In genomic region chr4:107766182-107766581, GRCm38 (mm10) we compare ENCODE assay signal across 19 mouse cellular contexts. TPM values are rescaled to one million over a fixed set of nuclear protein-coding genes. Genes with fewer than 3 reads are reported as not detected.
A peak's percentile ranks its signal among the peaks of the same experiment; 100 is the strongest.
DNase-seq lines count a peak whose midpoint lies in the region; ATAC-seq and TF ChIP-seq lines count a peak whose summit lies in the region.
"Had no signal": no experiment of that assay in that cellular context is flagged by ENCODE, and none has a peak within 500 bp of the region (broad histone marks: within the 10 kb centered on the region; RNA-seq: fewer than 3 reads in every experiment).

No protein-coding gene starts in this region.

- H3K9ac ChIP-seq in forebrain, embryonic 15.5 days (replicated peaks): no peak overlapping the region
- no peak overlapping the region for H3K9ac ChIP-seq in forebrain, embryonic 13.5 days
- no peak overlapping the region for H3K9ac ChIP-seq in kidney, embryonic 15.5 days
- H3K9ac ChIP-seq in liver, postnatal 0 days (replicated peaks): no peak overlapping the region
- H3K9ac ChIP-seq: lung, embryonic 15.5 days; midbrain, embryonic 15.5 days had no signal

- TF ChIP-seq CTCF in liver, postnatal 0 days (IDR thresholded peaks at IDR 0.05; ENCODE audit: low read depth): no peak

- no peaks in the 10 kb centered on the region for H3K9me3 ChIP-seq in forebrain, embryonic 10.5 days
- no peaks in the 10 kb centered on the region for H3K9me3 ChIP-seq in forebrain, embryonic 15.5 days
- H3K9me3 ChIP-seq in forebrain, embryonic 13.5 days (replicated peaks): no peaks in the 10 kb centered on the region
- no peaks in the 10 kb centered on the region for H3K9me3 ChIP-seq in kidney, embryonic 15.5 days (replicated peaks)
- no peaks in the 10 kb centered on the region for H3K9me3 ChIP-seq in liver, postnatal 0 days (ENCODE audit: low read length)
- H3K9me3 ChIP-seq: lung, embryonic 15.5 days; midbrain, embryonic 15.5 days had no signal

- no peak for TF ChIP-seq EP300 in liver, postnatal 0 days (IDR thresholded peaks at IDR 0.05; ENCODE audit: low read depth)

- DNase-seq in forebrain, embryonic 10.5 days (ENCODE audit: extremely low spot score, low spot score): no peak
- peak; percentile 14 for DNase-seq in left cerebral cortex, adult 11 months (ENCODE audit: low spot score)
- no peak for DNase-seq in left cerebral cortex, postnatal 10 days (ENCODE audit: extremely low spot score in 1 of 2, low spot score in 2 of 2)
- peak; percentile 14 for DNase-seq in Muller cell, postnatal 12 days (ENCODE audit: inconsistent ontology term)
- DNase-seq in liver, postnatal 0 days: no peak
- DNase-seq: cerebellum, postnatal 14 days; heart, adult 18-20 months; kidney, adult 9 months; retina, postnatal 1 day; thymus, postnatal 36 days had no signal

- peaks cover 10% of the 10 kb centered on the region; the same call in 1 of the 2 replicates for H3K27me3 ChIP-seq in forebrain, embryonic 10.5 days (ENCODE audit: poor library complexity, severe bottlenecking)
- no peaks in the 10 kb centered on the region for H3K27me3 ChIP-seq in forebrain, embryonic 15.5 days
- H3K27me3 ChIP-seq in forebrain, embryonic 13.5 days: no peaks in the 10 kb centered on the region
- 0 out of 2 replicates have a peak, but pooled peaks cover 4% of the 10 kb centered on the region for H3K27me3 ChIP-seq in kidney, embryonic 15.5 days
- H3K27me3 ChIP-seq in liver, postnatal 0 days (ENCODE audit: insufficient read depth, low read length): no peaks in the 10 kb centered on the region
- H3K27me3 ChIP-seq: lung, embryonic 15.5 days; midbrain, embryonic 15.5 days had no signal

- ATAC-seq in forebrain, embryonic 15.5 days (replicated peaks): no peak
- peak; percentile 53; the same call in 1 of the 2 replicates for ATAC-seq in forebrain, embryonic 13.5 days
- ATAC-seq in kidney, embryonic 15.5 days (replicated peaks; ENCODE audit: low FRiP score): no peak
- no peak for ATAC-seq in liver, postnatal 0 days
- ATAC-seq: activated CD4-positive, CD25-positive, alpha-beta regulatory T cell, adult 4 months; inflammation-experienced regulatory T-cells, adult 6 months had no signal

- H3K36me3 ChIP-seq in forebrain, embryonic 10.5 days (replicated peaks): no peaks in the 10 kb centered on the region
- H3K36me3 ChIP-seq in forebrain, embryonic 15.5 days: no peaks in the 10 kb centered on the region
- H3K36me3 ChIP-seq in forebrain, embryonic 13.5 days (ENCODE audit: poor library complexity, severe bottlenecking): no peaks in the 10 kb centered on the region
- H3K36me3 ChIP-seq in kidney, embryonic 15.5 days: no peaks in the 10 kb centered on the region
- no peaks in the 10 kb centered on the region for H3K36me3 ChIP-seq in liver, postnatal 0 days (replicated peaks; ENCODE audit: insufficient read depth, low read length)
- H3K36me3 ChIP-seq: lung, embryonic 15.5 days; midbrain, embryonic 15.5 days had no signal

- 49% methylated on average over 5 of the region's 5 CpGs for WGBS in forebrain, embryonic 10.5 days
- 29% methylated on average over 5 of the region's 5 CpGs for WGBS in forebrain, embryonic 15.5 days
- WGBS in forebrain, embryonic 13.5 days: 28% methylated on average over 5 of the region's 5 CpGs
- WGBS in kidney, embryonic 15.5 days: 67% methylated on average over 5 of the region's 5 CpGs
- WGBS in liver, postnatal 0 days (ENCODE audit: insufficient replicate concordance): 77% methylated on average over 5 of the region's 5 CpGs

- intact Hi-C loops in left cerebral cortex, postnatal 10 days (cut with DNase I): no loop called here

- peaks cover 30% of the 10 kb centered on the region for H3K4me1 ChIP-seq in forebrain, embryonic 10.5 days
- H3K4me1 ChIP-seq in forebrain, embryonic 15.5 days: peaks cover 19% of the 10 kb centered on the region
- H3K4me1 ChIP-seq in forebrain, embryonic 13.5 days: peaks cover 22% of the 10 kb centered on the region
- H3K4me1 ChIP-seq in kidney, embryonic 15.5 days: no peaks in the 10 kb centered on the region
- H3K4me1 ChIP-seq in liver, postnatal 0 days (ENCODE audit: insufficient read depth): no peaks in the 10 kb centered on the region
- H3K4me1 ChIP-seq: lung, embryonic 15.5 days; midbrain, embryonic 15.5 days had no signal

- peak overlapping the region; percentile 79 for H3K27ac ChIP-seq in forebrain, embryonic 10.5 days
- no peak overlapping the region for H3K27ac ChIP-seq in forebrain, embryonic 15.5 days (replicated peaks)
- 0 out of 2 replicates have a peak overlapping the region, but pooled peaks have one; percentile 14 for H3K27ac ChIP-seq in forebrain, embryonic 13.5 days
- no peak overlapping the region for H3K27ac ChIP-seq in kidney, embryonic 15.5 days
- H3K27ac ChIP-seq in liver, postnatal 0 days (ENCODE audit: low read depth): no peak overlapping the region
- H3K27ac ChIP-seq: lung, embryonic 15.5 days; midbrain, embryonic 15.5 days; stomach, postnatal 0 days had no signal

- no peak overlapping the region for H3K4me3 ChIP-seq in forebrain, embryonic 10.5 days
- H3K4me3 ChIP-seq in forebrain, embryonic 15.5 days: no peak overlapping the region
- no peak overlapping the region for H3K4me3 ChIP-seq in forebrain, embryonic 13.5 days
- H3K4me3 ChIP-seq in kidney, embryonic 15.5 days (replicated peaks): no peak overlapping the region
- H3K4me3 ChIP-seq in liver, postnatal 0 days (ENCODE audit: low read depth, low read length): no peak overlapping the region
- H3K4me3 ChIP-seq: lung, embryonic 15.5 days; midbrain, embryonic 15.5 days had no signal

- H3K4me2 ChIP-seq in forebrain, embryonic 15.5 days (replicated peaks): no peak overlapping the region
- no peak overlapping the region for H3K4me2 ChIP-seq in forebrain, embryonic 13.5 days
- no peak overlapping the region for H3K4me2 ChIP-seq in kidney, embryonic 15.5 days
- H3K4me2 ChIP-seq in liver, postnatal 0 days (ENCODE audit: low read depth, low read length): no peak overlapping the region
- H3K4me2 ChIP-seq: liver, embryonic 11.5 days; lung, embryonic 15.5 days; midbrain, embryonic 15.5 days had no signal

RNA-seq across cellular contexts. Expression of gene Lrp8, which starts 35.9 kb away (rescaled TPM):
- polyA plus RNA-seq in forebrain, embryonic 10.5 days (2016; fragmentation: Nextera tagmentation; extraction: Ambion mirVana): 11.2 and 11.3 TPM in 2 replicates
- 86.3 and 93.7 TPM in 2 replicates for polyA plus RNA-seq in forebrain, embryonic 15.5 days (2015; fragmentation: Nextera tagmentation; extraction: Ambion mirVana)
- 100 to 1,000 TPM; 165 to 168 TPM for total RNA-seq in left cerebral cortex, postnatal 10 days (2021)
- polyA plus RNA-seq in forebrain, embryonic 13.5 days (2015; fragmentation: Nextera tagmentation; extraction: Ambion mirVana): 37.2 and 42.6 TPM in 2 replicates
- 2.2 and 2.6 TPM in 2 replicates for polyA plus RNA-seq in kidney, embryonic 15.5 days (2015; fragmentation: Nextera tagmentation; extraction: Ambion mirVana)
- polyA plus RNA-seq in liver, postnatal 0 days (2015; fragmentation: Nextera tagmentation; extraction: Ambion mirVana): 0.61 and 0.63 TPM in 2 replicates

Comparison
In these comparisons a context has a peak if more than half of its experiments do, and no peak if none do; other contexts are left out.
1. DNase-seq: peak in left cerebral cortex, adult 11 months (single experiment) and Muller cell, postnatal 12 days (single experiment); none in forebrain, embryonic 10.5 days (single experiment), left cerebral cortex, postnatal 10 days (0 of 2) and liver, postnatal 0 days (single experiment).
2. H3K27ac ChIP-seq: peak in forebrain, embryonic 10.5 days (single experiment) and forebrain, embryonic 13.5 days (single experiment); none in forebrain, embryonic 15.5 days (single experiment), kidney, embryonic 15.5 days (single experiment) and liver, postnatal 0 days (single experiment).